Mouse (Mus musculus) adrenal gland, adult (tissue): ENCODE data around the gene Ccdc171.
"Not testable (repeated sequence)": the region's sequence is repeated elsewhere in the genome, so short reads cannot be mapped to it uniquely, and the experiment has no call there.

Experiments used
- DNase-seq, 2 experiments: peaks; one replicate each; pipeline ENCODE4 v3.0.0; 2022 to 2023; ENCODE audit warnings: low spot score in 1 of 2; ENCODE audit not compliant: inconsistent age in 2 of 2

Ccdc171 gene

GRCm38 (mm10) chr4:83525690-83526055 is 328 bp downstream of the Ccdc171 start:
- DNase-seq: no peak

DNA sequence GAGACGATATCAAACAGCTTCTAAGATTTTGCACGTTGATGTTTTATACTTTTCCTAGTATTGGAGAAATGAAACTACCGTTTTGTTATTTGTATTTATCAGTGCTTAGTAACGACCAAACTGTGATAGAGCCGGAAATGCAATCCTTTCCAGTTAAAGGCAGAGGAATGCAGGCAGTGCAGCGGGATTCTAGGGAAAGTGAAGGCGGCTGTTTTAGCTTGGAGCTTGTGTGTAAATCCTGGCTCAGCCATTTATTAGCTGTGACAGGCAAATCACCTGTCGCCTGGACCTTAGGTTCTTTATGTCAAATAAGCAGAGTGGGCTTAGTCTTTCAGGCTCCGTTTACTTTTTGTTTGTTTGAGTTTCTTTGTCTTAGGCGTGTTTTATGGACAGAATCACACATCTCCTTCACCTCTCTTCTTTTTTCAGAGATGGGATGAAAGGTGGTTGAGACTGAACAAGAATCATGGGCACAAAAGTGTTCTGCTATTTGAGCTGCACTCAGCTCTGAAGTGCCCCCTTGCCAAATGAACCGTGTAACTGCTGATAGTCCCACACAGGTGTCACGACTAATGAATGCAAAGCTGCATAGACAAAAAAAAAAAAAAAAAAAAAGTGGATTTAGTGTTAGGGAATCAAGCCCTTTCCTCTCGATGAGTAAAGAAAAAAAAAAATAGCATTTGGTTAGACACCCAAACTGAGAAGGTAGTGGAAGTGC is 1.1 kb downstream of the Ccdc171 start:
- peak in 1 of 2 experiments; percentile 54 for DNase-seq

GRCm38 (mm10) chr4:83526988-83527334 is 1.6 kb downstream of the Ccdc171 start:
- DNase-seq: no peak

GRCm38 (mm10) chr4:83527921-83528320 is 2.6 kb downstream of the Ccdc171 start:
- DNase-seq: peak in 1 of 2 experiments; percentile 54

- DNase-seq: not testable (repeated sequence)
Measured at GRCm38 (mm10) chr4:83530060-83530459, 4.7 kb downstream of the Ccdc171 start.

DNA sequence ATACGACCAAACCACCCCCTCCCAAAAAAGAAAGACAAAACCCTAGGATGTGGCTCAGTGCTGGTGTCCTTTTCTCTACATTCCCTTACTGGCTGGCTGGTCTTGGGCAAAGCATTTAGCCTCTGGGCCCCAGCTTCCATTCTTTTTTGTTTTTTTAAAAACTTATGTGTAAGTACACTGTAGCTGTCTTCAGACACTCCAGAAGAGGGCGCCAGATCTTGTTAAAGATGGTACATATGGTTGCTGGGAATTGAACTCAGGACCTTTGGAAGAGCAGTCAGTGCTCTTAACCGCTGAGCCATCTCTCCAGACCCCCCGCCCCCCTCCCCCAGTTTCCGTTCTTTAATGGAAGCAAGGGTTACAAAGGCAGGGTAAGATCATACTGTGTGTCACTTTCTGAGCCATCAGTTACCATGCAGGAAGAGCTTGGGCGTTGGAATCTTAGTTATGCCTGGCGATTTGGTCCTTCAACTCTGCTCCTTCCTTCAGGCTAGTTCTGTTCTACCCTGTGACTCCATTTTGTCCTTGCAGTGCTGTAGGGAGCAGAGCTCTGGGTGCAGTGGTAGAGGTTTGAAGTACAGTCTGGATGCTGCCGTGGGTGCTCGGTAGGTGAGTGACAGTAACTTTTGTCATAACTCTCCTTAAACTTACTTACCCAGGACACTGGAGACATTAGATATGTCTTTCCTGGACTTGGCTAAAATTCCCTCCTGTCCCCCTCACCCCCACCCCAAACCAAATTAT is 8.0 kb downstream of the Ccdc171 start:
- no peak for DNase-seq

- DNase-seq: no peak
Measured at GRCm38 (mm10) chr4:83534024-83534423, 8.7 kb downstream of the Ccdc171 start.

DNA sequence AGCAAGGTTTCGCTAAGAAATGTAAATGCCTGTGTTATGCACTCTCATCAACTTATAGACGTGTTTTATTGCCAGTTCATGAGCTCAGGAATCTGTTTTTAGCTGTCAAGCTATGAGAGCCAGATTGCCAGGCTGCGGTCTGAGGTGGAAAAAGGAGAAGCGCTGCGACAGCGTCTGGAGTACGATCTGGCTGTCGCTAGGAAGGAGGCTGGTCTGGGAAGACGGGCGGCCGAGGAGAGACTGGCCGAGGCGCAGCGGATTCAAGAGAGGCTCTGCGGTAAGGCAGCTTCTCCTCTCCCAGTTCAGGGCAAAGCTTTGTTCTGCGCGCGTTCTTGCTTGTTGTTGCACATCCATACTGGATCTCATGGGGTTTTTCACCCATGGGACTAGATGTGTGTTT is 24.2 kb downstream of the Ccdc171 start:
- DNase-seq: no peak

- DNase-seq: peak in 1 of 2 experiments; percentile 34
Measured at GRCm38 (mm10) chr4:83567190-83568113, 42.1 kb downstream of the Ccdc171 start.

- peak; percentile 14 to 52 for DNase-seq
Measured at GRCm38 (mm10) chr4:83568145-83568544, 42.8 kb downstream of the Ccdc171 start.

DNA sequence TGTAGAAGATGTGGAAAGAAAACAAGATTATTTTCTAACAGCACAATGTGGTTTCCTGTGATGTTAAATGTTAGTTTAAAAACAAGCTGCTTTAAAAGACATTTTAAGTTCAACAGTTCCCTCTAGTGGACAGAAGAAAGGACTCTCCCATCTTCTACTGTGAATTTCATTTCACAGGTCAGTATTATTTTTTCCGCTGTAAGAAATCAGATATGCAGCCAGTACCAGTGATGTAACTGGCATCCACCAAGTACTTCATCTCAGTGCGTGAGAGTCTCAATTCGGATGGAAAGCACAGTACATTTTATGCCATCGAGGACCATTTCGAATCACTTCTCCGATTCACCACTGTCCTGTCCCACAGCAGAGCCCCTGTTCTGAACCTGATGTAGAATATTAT is 45.2 kb downstream of the Ccdc171 start:
- peak in 1 of 2 experiments; percentile 36 for DNase-seq

- DNase-seq: no peak
Measured at GRCm38 (mm10) chr4:83571033-83571432, 45.7 kb downstream of the Ccdc171 start.

DNA sequence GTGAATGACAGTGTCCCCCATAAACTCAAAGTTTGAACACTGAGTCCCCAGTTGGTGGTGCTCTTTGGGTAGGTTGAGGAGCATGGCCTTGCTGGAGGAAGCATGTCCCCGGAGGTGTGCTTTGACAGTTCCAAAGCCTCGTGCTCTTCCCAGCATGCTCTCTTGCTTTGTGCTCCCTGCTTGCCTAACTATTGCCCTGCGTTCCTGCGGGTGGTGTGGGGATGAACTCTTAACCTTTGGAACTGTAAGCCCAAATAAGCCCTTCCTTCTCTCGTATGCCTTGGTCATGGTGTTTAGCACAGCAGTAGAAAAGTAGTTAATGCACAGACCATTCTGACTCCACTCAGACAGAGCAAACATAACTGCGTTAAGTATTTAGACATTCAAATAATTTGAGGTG is 47.2 kb downstream of the Ccdc171 start:
- DNase-seq: no peak

GRCm38 (mm10) chr4:83576315-83576714 is 51.0 kb downstream of the Ccdc171 start:
- no peak for DNase-seq

- DNase-seq: no peak
Measured at GRCm38 (mm10) chr4:83580157-83580556, 54.8 kb downstream of the Ccdc171 start.

GRCm38 (mm10) chr4:83587563-83587962 is 62.2 kb downstream of the Ccdc171 start:
- no peak for DNase-seq

GRCm38 (mm10) chr4:83596486-83596885 is 71.1 kb downstream of the Ccdc171 start:
- peak in 1 of 2 experiments; percentile 29 for DNase-seq

GRCm38 (mm10) chr4:83611111-83611510 is 85.8 kb downstream of the Ccdc171 start:
- DNase-seq: no peak

DNA sequence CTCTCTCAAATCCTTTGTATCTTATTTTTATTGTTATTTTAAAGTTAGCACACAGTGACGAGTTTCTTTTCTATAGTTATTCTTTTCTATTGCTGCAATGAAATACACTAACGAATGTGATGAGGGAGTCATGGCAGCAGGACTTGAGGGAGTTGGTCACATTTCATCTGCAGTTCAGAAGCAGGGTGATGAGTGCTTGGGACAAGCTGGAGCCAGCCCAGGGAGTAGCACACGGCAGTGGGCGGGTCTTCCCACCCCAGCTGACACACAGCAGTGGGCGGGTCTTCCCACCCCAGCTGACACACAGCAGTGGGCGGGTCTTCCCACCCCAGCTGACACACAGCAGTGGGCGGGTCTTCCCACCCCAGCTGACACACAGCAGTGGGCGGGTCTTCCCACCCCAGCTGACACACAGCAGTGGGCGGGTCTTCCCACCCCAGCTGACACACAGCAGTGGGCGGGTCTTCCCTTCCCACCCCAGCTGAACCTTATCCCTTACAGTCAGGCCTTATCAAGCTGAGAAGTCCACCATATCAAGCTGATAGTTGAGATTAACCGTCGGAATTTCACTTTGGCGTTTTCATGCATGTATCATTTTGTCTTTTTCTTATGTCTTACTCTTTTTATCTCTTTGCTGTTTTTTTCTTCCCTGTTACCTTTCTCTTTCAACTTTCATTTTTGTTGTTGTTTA is 97.8 kb downstream of the Ccdc171 start:
- not testable (repeated sequence) for DNase-seq

- DNase-seq: no peak
Measured at GRCm38 (mm10) chr4:83623732-83624131, 98.4 kb downstream of the Ccdc171 start.

GRCm38 (mm10) chr4:83651453-83651852 is 126.1 kb downstream of the Ccdc171 start:
- DNase-seq: no peak
